Mouse (Mus musculus): ENCODE results near the gene Tenm3. TPM values are rescaled to one million over a fixed set of nuclear protein-coding genes. Genes with fewer than 3 reads are reported as not detected.

Tenm3 gene
- polyA plus RNA-seq, 1 experiment from 2014 or later, result 26.2 TPM

DNA sequence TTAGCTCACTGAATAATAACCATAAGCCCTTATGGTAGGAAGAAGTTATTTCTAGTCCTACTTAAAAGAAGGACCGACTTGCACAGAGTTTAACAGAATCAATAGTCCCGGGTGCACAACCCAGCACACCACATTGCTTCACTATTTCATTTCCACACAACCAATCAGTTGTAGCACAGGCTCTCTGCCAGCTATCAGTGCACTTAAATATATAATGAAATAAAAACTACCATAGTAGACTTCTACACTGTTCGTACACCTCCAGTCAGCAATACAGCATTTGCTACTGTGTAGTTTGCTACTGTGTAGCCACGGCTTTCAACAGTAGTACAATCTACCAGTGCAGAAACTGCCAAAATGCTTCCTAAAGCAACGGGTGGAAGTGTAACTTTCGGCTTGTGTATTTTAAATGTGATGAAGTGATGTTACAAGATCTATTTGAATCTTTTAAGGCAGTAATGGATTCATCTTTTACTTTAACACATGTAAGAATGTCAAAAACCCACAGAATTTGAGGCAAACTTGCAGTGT is 353.1 kb downstream of the Tenm3 start:
- 86% methylated on average over 6 of the region's 6 CpGs for WGBS
- H3K4me2 ChIP-seq, result no peak overlapping the region
- peaks cover 16% of the 10 kb centered on the region for H3K4me1 ChIP-seq
- H3K27ac ChIP-seq, result no peak overlapping the region
- H3K4me3 ChIP-seq (replicated peaks), result no peak overlapping the region
- H3K9ac ChIP-seq, result no peak overlapping the region
- no peaks in the 10 kb centered on the region for H3K27me3 ChIP-seq
- no peaks in the 10 kb centered on the region for H3K9me3 ChIP-seq (replicated peaks)
- no peak for ATAC-seq (replicated peaks; ENCODE audit: low FRiP score)
- H3K36me3 ChIP-seq, result no peaks in the 10 kb centered on the region

- Histone ChIP-seq H3K27ac (no peak overlapping the region), H3K36me3 (no peaks in the 10 kb centered on the region), H3K9me3 (replicated peaks) (no peaks in the 10 kb centered on the region), H3K4me3 (replicated peaks) (no peak overlapping the region), H3K4me2 (no peak overlapping the region), H3K4me1 (peaks cover 16% of the 10 kb centered on the region), H3K9ac (no peak overlapping the region), H3K27me3 (no peaks in the 10 kb centered on the region)
- no peak for ATAC-seq (replicated peaks; ENCODE audit: low FRiP score)
- 88% methylated on average over 18 of the region's 18 CpGs for WGBS
Observed at GRCm38 (mm10) chr8:48489936-48490634, 353.7 kb downstream of the Tenm3 start.

- Histone ChIP-seq H3K27ac (no peak overlapping the region), H3K9me3 (replicated peaks) (no peaks in the 10 kb centered on the region), H3K9ac (no peak overlapping the region), H3K27me3 (no peaks in the 10 kb centered on the region), H3K36me3 (no peaks in the 10 kb centered on the region), H3K4me1 (peaks cover 16% of the 10 kb centered on the region), H3K4me2 (no peak overlapping the region), H3K4me3 (replicated peaks) (no peak overlapping the region)
- peak; percentile 63; the same call in 1 of the 2 replicates for ATAC-seq (replicated peaks; ENCODE audit: low FRiP score)
- WGBS, result 50% methylated on average over 4 of the region's 4 CpGs
Observed at GRCm38 (mm10) chr8:48489417-48489816, 354.3 kb downstream of the Tenm3 start.

DNA sequence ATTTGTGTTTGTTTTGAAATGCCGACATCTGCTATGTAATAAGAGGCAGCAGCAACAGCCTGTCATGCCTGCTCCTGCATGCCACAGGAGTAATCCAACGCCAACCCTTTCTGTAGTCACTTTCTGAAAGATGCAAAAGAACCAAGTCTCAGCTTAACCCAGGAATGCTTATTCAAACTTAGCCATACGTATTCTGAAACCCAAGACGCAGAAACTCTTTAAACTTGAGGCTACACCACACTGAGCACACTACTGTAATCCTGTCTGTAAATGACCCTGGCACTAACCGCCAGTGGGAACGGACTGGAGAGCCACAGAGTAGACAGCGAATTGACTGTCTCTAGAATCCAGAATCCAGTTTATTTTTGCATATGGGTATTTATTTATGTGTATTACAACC is 354.9 kb downstream of the Tenm3 start:
- H3K4me2 ChIP-seq, result peak overlapping the region; percentile 24; the same call in 1 of the 2 replicates
- 43% methylated on average over 7 of the region's 7 CpGs for WGBS

DNA sequence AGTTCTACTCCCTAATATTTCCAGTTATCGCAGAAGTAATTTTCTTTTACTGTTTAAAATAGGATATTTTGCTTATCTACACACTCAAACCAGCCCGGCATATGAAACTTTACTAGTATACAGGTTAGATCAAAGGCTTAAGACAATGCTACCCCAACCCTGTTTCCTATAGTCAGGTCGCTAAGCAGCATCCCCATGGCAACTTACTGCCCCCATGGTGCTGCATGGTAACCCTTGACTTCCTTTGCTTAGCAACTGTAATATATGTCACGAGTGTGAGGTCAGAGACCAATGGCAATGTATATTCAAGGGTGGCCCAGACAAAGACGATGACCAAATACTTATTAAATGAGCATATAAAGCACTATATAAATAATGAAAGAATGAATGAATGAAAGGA is 359.6 kb downstream of the Tenm3 start:
- H3K27ac ChIP-seq, result no peak overlapping the region
- H3K36me3 ChIP-seq, result no peaks in the 10 kb centered on the region
- H3K4me1 ChIP-seq, result peaks cover 18% of the 10 kb centered on the region
- H3K27me3 ChIP-seq, result no peaks in the 10 kb centered on the region
- WGBS, result 78% methylated on average over 5 of the region's 5 CpGs
- H3K4me2 ChIP-seq, result no peak overlapping the region
- no peak overlapping the region for H3K4me3 ChIP-seq (replicated peaks)
- H3K9ac ChIP-seq, result no peak overlapping the region
- no peaks in the 10 kb centered on the region for H3K9me3 ChIP-seq (replicated peaks)
- no peak for ATAC-seq (replicated peaks; ENCODE audit: low FRiP score)

More for the DNA sequence above, 354.9 kb downstream of the Tenm3 start:
- Histone ChIP-seq H3K4me1 (peaks cover 16% of the 10 kb centered on the region), H3K4me3 (replicated peaks) (no peak overlapping the region), H3K36me3 (no peaks in the 10 kb centered on the region), H3K27ac (no peak overlapping the region), H3K27me3 (no peaks in the 10 kb centered on the region), H3K9me3 (replicated peaks) (no peaks in the 10 kb centered on the region), H3K9ac (no peak overlapping the region)
- peak; percentile 71 for ATAC-seq (replicated peaks; ENCODE audit: low FRiP score)

- H3K4me3 ChIP-seq (replicated peaks), result no peak overlapping the region
- 72% methylated on average over 33 of the region's 33 CpGs for whole genome bisulfite sequencing
- peak overlapping the region; percentile 19; the same call in 1 of the 2 replicates for H3K4me2 ChIP-seq
- H3K9me3 ChIP-seq (replicated peaks), result no peaks in the 10 kb centered on the region
- 0 out of 2 replicates have a peak overlapping the region, but pooled peaks have one; percentile 54 for H3K27ac ChIP-seq
- no peak overlapping the region for H3K9ac ChIP-seq
- 0 out of 2 replicates have a peak, but pooled peaks have one; percentile 29 for ATAC-seq (replicated peaks; ENCODE audit: low FRiP score)
- no peaks in the 10 kb centered on the region for H3K27me3 ChIP-seq
- H3K4me1 ChIP-seq, result peaks cover 12% of the 10 kb centered on the region
- H3K36me3 ChIP-seq, result no peaks in the 10 kb centered on the region
Observed at GRCm38 (mm10) chr8:48481709-48482671, 361.8 kb downstream of the Tenm3 start.

DNA sequence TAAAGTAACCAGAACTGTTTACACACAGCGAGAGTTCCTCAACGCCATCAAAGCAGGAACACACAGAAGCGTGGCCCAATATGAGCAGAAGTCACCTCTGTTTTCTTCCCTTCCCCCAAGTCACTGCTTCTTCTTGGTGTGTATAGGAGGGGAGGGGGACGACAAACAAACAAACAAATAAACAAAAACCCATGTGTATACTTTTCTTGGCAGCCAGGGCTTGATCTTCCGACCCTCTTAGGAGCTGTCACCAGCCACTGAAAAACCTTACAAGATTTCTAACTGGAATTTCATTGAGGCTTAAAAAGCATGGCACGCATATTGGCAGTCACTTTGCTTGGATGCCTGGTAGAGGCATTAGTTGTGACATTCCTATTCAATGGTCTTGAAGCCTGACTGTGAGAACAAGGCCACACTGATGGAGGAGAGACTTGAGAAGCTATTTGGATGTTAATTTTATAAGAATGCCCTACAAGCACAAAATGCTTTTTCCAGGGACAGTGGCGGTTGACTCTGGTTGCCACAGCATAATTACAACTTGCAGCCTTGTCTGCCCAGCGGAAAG is 366.3 kb downstream of the Tenm3 start:
- no peak overlapping the region for H3K9ac ChIP-seq
- no peak overlapping the region for H3K27ac ChIP-seq
- no peaks in the 10 kb centered on the region for H3K27me3 ChIP-seq
- peaks cover 17% of the 10 kb centered on the region for H3K4me1 ChIP-seq
- H3K9me3 ChIP-seq (replicated peaks), result no peaks in the 10 kb centered on the region
- no peak overlapping the region for H3K4me3 ChIP-seq (replicated peaks)
- no peaks in the 10 kb centered on the region for H3K36me3 ChIP-seq
- no peak overlapping the region for H3K4me2 ChIP-seq
- ATAC-seq (replicated peaks; ENCODE audit: low FRiP score), result no peak
- 83% methylated on average over 8 of the region's 8 CpGs for WGBS

DNA sequence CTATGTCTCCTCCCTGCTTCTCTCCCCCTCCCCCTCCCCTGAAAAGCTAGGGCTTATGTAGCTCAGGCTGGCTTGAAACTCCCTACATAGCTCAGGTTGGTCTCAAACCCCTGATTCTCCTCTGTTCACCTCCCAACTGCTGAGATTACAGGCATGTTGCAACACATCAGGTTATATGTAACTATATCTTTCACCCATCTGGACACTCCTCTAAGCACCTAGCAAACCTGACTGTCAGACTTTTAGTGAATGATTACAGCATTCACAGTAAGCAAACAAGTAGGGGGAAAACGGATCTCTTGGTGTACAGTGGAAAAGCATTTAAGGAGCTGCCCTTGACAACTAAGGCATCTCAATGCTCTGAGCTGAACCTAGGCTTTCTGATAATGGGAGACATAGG is 366.9 kb downstream of the Tenm3 start:
- WGBS, result 18% methylated on average over 1 of the region's 1 CpGs
- no peak overlapping the region for H3K9ac ChIP-seq
- ATAC-seq (replicated peaks; ENCODE audit: low FRiP score), result 0 out of 2 replicates have a peak, but pooled peaks have one; percentile 9
- H3K27me3 ChIP-seq, result no peaks in the 10 kb centered on the region
- H3K4me1 ChIP-seq, result peaks cover 12% of the 10 kb centered on the region; the same call in 1 of the 2 replicates
- no peaks in the 10 kb centered on the region for H3K36me3 ChIP-seq
- no peak overlapping the region for H3K4me3 ChIP-seq (replicated peaks)
- no peak overlapping the region for H3K4me2 ChIP-seq
- H3K9me3 ChIP-seq (replicated peaks), result no peaks in the 10 kb centered on the region
- no peak overlapping the region for H3K27ac ChIP-seq

DNA sequence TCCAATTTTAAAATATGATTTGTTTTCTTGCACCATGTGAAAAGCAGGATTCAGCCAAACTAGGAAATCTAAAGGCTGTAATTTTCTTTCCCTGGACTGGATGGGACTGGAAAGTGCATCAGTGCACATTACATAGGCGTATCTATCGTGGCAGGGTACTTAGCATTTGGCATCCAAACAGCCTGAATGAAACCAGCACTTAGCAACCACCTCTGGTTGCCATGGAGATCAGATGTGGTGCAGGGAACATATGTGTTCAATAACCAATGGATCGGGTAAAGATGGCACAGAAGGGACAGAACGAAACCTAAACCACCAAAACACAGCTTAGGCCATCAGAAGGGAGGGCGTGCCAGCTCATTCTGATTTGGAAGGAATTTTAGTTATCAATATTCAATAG is 376.1 kb downstream of the Tenm3 start:
- Histone ChIP-seq H3K36me3 (no peaks in the 10 kb centered on the region), H3K27me3 (no peaks in the 10 kb centered on the region), H3K4me2 (no peak overlapping the region), H3K9me3 (replicated peaks) (no peaks in the 10 kb centered on the region), H3K9ac (no peak overlapping the region), H3K4me1 (peaks cover 3% of the 10 kb centered on the region; the same call in 1 of the 2 replicates), H3K27ac (no peak overlapping the region), H3K4me3 (replicated peaks) (no peak overlapping the region)
- no peak for ATAC-seq (replicated peaks; ENCODE audit: low FRiP score)
- 94% methylated on average over 5 of the region's 5 CpGs for WGBS

GRCm38 (mm10) chr8:48458373-48458772 is 385.4 kb downstream of the Tenm3 start:
- peak; percentile 73 for ATAC-seq (replicated peaks; ENCODE audit: low FRiP score)
- Histone ChIP-seq H3K4me3 (replicated peaks) (no peak overlapping the region), H3K4me1 (peaks cover 44% of the 10 kb centered on the region), H3K36me3 (no peaks in the 10 kb centered on the region), H3K27ac (peak overlapping the region; percentile 84), H3K9ac (no peak overlapping the region), H3K4me2 (0 out of 2 replicates have a peak overlapping the region, but pooled peaks have one; percentile 21), H3K27me3 (no peaks in the 10 kb centered on the region), H3K9me3 (replicated peaks) (no peaks in the 10 kb centered on the region)
- 19% methylated on average over 5 of the region's 5 CpGs for WGBS

DNA sequence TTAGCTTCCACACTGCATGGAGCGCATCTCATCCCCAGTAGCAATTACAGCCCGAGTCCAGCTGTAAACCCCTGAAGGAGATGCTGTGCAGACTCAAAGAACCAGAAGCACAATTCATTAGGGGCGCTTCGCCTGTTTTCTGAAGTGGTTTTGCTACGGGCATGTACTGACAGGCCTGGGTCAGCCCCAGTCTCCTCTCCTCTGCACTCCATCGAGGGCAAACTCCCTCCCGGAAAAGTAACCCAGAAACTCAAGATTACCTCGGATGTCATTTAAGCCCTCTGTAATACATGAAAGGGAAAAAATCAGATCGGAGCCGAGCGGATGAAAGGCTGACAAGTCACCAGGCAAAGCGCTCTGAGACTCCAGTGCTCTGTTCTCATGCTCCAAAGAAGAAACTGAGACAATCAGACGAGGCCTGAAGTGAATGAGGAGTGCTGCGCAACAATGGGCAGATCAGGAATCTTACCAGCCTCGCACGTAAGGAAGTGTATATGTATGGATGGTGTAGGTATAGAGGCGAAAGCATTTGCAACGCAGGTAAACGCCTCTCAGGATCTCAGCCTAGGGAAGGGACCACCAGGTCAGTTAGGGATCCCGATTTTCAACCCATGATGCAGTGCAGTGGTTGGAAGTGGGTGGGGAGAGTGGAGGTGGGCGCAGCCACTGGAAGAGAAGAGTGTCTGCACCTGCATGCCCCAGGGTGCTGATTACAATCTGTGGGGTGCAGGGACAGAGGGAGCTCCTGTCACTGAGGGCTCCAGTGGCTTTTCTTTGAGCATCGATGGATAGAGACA is 387.2 kb downstream of the Tenm3 start:
- peaks cover 46% of the 10 kb centered on the region for H3K4me1 ChIP-seq
- no peak overlapping the region for H3K9ac ChIP-seq
- H3K9me3 ChIP-seq (replicated peaks), result no peaks in the 10 kb centered on the region
- H3K27me3 ChIP-seq, result no peaks in the 10 kb centered on the region
- H3K27ac ChIP-seq, result 0 out of 2 replicates have a peak overlapping the region, but pooled peaks have one; percentile 34
- no peak overlapping the region for H3K4me3 ChIP-seq (replicated peaks)
- 35% methylated on average over 22 of the region's 22 CpGs for whole genome bisulfite sequencing
- H3K4me2 ChIP-seq, result peak overlapping the region; percentile 23; the same call in 1 of the 2 replicates
- no peaks in the 10 kb centered on the region for H3K36me3 ChIP-seq
- no peak for ATAC-seq (replicated peaks; ENCODE audit: low FRiP score)

Measured in kidney, embryonic 15.5 days (tissue).